Mouse (Mus musculus) cerebral cortex, adult 2 months (tissue): ENCODE data around the gene Nr1i3.

ENCODE experiments used
- WGBS: fragments of 180-500 bp; shearing (Covaris S2); methylation state at CpG from one replicate; pipeline ENCODE4 v1.1.7; 2018; 5-methylcytosine and 5-hydroxymethylcytosine counted together

Gene Nr1i3

DNA sequence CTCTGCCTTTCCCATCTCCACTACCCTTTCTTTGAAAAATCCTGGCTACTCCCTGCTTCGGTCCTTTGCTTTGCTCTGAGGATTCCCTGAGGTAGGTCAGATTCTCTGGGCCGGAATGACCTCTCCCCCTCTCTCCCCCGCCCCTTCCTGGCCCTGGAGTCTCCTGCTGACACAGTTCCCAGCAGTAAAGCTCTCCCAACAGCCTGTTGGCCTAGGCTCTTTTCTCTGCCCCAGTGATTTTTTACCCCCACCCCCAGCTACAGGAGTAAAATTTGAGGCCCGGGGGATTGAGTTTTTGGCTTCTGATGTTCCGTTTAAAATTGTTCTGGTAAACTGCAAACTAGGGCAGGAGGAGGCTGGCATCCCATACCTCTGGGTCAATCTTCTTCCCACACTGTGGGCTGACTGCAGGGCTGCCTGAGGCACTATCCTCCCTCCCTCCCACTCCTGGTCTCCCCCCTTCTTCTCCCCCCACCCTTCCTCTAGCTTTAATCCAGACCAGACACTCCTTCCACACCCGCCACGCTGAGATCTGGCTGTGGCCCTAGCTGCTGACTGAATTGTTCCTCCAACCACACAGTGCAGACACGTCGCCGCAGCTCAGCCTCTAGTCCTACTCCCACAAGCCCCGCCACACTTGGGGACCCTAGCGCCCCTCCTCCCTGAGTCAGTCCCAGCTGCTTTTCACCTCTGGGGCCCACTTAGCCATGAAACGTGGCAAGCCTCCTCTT lies 38.0 kb downstream of the Nr1i3 start:
- WGBS: 18% methylated on average over 13 of the region's 13 CpGs

DNA sequence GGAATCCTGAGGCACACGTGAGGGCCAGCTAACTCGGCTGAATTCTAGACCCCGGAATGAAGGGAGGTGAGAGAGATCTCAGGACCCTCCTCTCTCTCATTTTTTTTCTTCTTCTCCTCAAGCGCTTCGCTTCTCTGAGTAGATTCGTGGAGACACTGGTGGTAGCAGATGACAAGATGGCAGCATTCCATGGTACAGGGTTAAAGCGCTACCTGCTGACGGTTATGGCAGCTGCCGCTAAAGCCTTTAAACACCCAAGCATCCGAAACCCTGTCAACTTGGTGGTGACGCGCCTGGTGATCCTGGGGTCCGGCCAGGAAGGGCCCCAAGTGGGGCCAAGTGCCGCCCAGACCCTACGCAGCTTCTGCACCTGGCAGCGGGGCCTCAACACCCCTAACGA lies 38.6 kb downstream of the Nr1i3 start:
- WGBS: 64% methylated on average over 17 of the region's 17 CpGs

DNA sequence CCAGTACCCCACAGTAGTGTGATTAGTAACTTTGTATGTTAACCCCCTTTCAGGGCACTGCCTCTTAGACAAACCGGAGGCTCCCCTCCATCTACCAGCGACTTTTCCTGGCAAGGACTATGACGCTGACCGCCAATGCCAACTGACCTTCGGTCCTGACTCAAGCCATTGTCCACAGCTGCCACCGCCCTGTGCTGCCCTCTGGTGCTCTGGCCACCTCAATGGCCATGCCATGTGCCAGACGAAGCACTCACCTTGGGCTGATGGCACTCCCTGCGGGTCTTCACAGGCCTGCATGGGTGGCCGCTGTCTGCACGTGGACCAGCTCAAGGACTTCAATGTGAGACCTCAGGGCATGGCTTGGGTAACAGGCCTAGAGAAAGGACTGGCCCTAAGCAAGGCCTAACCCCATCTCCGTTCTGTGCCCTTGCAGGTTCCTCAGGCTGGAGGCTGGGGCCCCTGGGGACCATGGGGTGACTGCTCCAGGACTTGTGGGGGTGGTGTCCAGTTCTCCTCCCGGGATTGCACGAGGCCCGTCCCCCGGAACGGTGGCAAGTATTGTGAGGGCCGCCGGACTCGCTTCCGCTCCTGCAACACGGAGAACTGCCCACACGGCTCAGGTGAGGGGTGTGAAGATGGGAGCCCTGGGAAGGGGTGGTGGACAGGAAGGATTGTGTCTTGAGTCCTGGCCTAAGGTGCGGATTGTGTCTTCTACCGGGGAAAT lies 42.5 kb downstream of the Nr1i3 start:
- 88% methylated on average over 24 of the region's 24 CpGs for WGBS

DNA sequence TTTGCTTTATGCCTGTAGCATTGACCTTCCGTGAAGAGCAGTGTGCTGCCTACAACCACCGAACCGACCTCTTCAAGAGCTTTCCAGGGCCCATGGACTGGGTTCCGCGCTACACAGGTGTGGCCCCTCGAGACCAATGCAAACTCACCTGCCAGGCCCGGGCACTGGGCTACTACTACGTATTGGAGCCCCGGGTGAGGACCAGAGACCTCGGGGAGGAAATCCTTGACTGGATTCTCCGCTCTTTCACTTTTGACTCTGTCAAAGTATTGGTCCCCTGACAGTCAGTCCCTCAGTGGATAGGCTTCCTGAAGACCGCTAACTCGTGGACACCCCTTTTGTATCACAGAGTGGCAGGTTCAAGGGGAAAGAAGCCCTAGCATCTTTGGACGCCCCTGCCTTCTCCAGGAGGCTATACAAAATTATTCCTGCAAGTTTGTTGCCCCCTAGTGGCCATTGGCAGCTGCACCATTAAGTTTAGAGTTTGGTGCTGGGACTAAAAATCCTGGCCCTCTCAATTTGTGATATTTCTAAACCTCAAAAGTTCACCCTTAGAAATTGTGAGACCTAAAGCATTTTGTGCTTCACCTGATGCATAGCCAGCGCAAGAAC lies 43.3 kb downstream of the Nr1i3 start:
- 64% methylated on average over 15 of the region's 15 CpGs for WGBS

DNA sequence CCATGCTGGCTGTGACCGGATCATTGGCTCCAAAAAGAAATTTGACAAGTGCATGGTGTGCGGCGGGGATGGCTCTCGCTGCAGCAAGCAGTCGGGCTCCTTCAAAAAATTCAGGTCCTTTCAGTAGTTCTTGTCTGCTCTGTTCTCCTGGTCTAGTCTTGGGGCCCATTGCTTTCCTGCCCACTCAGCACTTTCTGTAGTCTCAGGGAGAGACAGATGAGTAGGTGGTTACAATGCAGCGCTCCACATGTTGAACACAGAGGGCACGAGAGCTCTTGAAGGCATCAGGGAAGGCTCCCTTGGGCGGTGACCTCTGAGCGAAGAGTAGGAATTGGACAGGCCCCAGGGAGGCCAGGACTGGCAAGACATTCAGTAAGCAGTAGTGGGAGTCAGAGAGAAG lies 44.0 kb downstream of the Nr1i3 start:
- WGBS: 79% methylated on average over 9 of the region's 9 CpGs

DNA sequence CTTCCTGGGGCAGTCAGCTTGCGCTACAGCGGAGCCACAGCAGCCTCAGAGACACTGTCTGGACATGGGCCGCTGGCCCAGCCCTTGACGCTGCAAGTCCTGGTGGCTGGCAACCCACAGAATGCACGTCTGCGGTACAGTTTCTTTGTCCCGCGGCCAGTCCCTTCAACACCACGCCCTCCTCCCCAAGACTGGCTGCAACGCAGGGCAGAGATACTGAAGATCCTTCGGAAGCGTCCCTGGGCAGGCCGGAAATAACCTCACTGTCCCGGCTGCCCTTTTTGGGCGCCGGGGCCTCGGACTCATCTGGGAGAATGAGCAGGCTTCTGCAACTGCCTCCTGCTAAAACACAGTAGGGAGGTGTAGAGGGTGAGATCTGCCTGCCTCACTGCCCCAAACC lies 45.2 kb downstream of the Nr1i3 start:
- WGBS: 88% methylated on average over 17 of the region's 17 CpGs

DNA sequence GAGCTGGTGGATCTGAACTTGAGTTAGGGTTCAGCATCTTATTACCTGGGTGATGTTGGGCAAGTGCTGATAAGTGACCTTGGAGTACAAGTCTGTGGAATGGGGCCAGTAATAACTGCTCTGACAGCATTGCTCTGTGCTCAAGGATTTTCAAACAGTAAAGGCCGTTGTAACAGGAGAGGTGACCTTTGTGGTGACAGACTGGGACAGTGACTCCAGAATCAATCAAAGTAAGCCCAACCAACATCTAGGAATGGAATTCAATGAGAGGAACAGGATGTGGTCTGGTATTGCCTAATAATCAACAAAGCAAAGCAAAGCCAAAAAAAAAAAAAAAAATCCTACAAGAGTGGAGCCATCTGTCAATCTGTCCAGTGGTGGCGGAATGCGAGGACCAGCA lies 46.5 kb downstream of the Nr1i3 start:
- 81% methylated on average over 3 of the region's 3 CpGs for WGBS

DNA sequence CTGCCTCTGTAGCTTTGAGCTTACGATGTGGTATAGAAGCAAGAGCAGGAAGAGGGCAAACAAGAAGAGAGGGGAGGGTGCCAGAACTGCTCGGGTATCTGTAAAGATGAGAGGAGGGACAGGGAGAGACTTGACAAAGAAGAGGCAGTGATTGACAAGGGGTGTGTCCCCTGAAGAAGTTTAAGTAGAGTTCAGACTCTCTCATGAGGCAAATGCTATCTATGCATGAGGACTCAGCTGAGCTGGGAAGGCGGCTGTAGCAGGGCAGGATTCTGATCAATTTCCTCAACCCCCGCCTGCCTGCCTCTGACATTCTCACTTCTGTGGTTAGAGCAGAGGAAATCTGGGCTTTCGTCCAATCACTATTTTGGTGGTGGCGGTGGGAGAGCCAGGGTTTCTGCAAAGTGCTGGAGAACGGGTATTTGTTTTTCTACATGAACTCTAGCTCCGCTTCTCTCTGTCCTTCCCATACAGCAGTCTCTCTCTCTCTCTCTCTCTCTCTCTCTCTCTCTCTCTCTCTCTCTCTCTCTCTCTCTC lies 48.9 kb downstream of the Nr1i3 start:
- 2% methylated on average over 8 of the region's 8 CpGs for WGBS

DNA sequence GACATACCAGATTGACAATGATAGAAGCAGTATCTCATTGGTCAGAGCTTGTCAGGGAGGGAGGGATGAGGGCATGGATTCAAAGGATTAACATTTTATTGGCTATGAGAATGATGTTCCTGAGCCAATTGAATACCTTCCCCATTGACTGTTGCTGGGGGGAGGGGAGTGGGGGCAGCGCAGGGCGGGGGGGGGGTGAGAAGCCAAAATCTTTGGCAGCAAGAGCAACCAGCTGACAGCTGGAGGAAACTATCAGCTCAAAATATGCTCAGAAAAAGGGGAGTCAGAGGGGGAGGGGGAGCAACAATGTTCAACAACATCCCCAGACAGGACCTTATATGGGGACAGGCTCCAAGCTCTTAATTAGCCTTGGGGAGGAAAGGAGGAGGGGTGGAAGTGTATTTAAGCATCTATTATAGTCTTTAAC lies 49.4 kb downstream of the Nr1i3 start:
- WGBS: 0% methylated on average over 2 of the region's 2 CpGs

DNA sequence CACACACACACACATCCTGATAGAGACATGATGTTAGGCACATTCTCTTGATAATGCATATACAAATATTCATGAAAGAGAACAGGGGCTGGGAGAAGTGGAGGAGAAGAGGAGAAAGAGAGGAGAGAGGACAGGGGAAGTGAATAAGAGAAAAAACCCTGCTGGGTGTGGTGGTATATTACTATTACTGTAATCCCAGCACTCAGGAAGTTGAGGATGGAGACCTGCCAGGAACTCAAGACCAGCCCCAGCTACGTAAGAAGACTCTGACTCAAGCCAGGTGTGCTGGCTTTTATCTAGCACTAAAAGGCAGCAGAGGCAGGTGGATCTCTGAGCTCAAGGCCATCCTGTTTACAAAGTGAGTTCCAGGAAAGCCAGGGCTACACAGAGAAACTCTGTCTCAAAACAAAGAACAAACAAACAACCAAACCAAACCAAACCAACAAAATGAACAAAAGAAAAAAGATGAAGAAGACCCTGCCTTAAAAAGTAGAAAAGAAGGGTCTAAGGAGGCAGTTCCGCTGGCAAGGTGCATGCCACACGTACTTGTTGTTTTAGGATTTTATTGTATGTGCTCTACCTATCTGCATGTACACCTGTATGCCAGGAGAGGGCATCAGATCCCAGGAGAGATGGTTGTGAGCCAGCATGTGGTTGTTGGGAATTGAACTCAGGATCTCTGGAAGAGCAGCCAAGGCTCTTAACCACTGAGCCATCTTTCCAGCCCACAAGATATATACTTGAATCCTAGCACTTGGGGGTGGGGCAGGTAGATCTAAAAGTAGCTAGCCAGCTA lies 50.1 kb downstream of the Nr1i3 start:
- WGBS: 66% methylated on average over 3 of the region's 3 CpGs

DNA sequence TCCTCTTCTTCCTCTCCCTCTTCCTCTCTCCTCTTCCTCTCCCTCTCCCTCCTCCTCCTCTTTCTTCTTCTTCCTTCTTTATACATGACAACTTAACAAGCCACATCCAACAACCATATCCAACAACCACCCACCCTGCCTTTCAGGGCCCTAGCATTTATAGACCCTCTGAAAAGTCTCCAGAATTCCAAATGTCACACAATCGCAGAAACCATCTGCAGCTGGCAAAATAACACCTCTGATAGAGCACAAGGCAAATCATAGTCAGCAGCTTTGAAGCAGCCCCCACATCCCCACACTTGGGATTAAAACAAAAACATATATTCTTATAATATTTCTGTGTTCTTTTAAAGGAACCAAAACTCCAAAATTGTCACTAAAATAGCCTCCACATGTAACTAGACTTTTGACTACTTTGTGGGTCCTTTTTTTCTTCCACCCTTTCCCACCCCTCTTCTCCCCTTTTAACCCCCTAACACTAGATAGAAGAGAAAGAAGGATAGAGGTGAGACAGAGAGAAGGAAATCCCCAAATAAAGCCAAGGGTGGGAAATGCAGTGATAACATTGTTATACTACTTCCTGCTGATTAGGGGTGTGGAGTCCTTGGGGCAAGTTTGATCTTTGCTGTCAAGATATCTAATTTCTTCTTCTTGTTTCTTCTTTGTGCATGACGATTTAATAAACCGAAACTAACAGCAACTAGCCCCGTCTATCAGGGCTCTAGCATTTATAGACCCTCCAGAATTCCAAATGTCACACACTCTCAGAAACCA lies 52.4 kb downstream of the Nr1i3 start:
- WGBS: 55% methylated on average over 4 of the region's 4 CpGs

DNA sequence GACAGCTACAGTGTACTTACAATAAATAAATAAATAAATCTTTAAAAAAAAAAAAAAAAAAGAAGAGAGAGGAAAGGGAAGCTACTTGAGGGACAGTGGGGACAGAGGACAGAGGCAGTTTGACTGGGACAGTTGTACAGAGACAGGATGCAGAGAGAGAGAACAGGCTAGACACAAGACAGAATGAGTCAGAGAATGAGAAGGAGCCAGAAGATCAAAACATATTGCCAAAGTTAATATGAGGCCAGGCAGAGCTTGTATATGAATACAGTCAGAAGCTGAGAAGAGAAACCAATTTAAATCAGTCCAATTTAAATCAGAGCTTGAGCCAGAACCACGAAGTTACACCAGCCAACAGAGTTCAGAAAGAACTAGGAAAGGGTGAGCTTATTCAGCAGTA lies 54.6 kb downstream of the Nr1i3 start:
- 45% methylated on average over 1 of the region's 1 CpGs for WGBS

DNA sequence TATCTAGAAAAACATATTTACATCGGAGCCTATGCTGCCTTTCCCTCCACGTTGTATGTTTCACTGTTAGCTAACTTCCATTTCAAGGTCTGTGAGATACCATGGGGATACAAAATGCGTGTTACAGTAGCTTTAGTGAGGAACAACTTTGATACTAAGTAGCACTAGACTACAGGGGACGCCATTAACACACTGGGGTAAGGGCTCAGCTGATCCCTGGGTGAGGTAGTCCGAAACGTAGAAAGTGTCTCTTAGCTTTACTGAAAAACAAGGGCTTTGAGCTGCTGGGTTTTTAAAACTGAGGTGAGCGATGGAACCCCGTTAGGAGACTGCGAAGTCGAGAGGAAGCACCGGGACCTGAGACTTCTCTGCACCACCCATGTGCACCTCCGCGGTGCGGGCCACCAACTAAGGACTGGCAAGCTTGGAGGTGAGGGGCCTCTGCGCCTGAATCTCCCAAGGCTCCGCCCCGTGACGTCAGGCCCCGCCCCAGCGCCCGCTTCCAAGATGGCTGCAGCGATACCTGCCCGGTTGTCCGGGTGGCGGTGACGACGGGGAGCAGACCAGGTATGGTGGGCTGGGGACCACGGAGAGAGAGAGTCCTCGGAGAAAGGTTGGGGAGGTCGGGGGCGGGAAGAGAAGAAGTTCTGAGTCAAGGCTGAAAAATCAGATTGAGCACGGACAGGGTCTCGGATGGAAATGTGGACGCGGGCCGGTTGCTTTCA lies 56.2 kb downstream of the Nr1i3 start, which contains the start of gene B4galt3:
B4galt3 (plus strand) TSS at position 481 of the 725 bp plus-strand sequence.
- WGBS: 3% methylated on average over 36 of the region's 36 CpGs
